Mouse (Mus musculus) 416B (cell line): ENCODE results near the gene Treml4.

ENCODE experiments used
- DNase-seq: peaks from one replicate; pipeline ENCODE4 v3.0.0; 2011; ENCODE audit warnings: low read depth

Gene Treml4

GRCm38 (mm10) chr17:48263741-48264362 is at the start of gene Treml4:
Gene Treml4 (plus strand): TSS chr17:48264295.
- DNase-seq: no peak

DNA sequence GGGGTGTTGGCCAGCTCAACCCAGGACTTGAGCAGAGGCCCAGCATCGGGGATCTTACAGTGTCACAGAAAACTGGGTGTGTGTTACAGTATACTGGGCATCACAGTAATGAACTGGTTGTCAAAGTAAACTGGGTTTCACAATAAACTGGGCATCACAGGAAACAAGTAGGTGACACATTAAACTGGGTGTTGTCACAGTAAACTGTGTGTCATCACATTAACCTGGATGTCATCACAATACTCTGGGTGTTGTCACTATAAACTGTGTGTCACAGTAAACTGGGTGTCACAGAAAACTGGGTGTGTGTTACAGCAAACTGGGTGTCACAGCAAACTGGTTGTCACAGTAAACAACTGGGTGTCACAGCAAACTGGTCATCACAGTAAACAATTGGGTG is 48.7 kb upstream of the Treml4 start:
- DNase-seq: no peak

- peak; percentile 88 for DNase-seq
Observed at GRCm38 (mm10) chr17:48230680-48231079, 33.4 kb upstream of the Treml4 start.

DNA sequence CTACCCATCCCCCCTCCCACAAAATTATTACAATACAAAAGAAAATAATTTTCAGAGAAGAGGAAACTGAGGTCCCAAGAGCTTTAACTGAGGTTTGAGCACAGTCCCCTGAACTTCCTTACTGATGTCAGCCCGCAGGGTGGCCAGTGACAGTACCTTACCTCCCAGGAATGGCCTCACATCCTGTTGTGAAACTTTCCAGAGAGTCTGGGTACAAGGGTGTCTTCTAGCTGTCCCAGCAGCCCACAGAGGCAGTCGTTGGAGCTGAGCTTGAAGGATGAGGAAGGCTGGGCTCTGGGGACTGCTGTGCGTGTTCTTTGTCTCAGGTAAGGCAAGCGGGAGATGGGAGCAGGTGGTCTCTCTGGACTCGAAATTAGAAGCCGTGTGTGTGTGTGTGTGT is 31.6 kb upstream of the Treml4 start, which contains the start of gene Trem1:
Trem1 (plus strand) TSS at position 251 of the 400 bp plus-strand sequence.
- peak; percentile 87 for DNase-seq

GRCm38 (mm10) chr17:48233789-48234188 is 30.3 kb upstream of the Treml4 start:
- peak; percentile 17 for DNase-seq

GRCm38 (mm10) chr17:48234550-48234949 is 29.5 kb upstream of the Treml4 start:
- DNase-seq: peak; percentile 52

GRCm38 (mm10) chr17:48235773-48236370 is 28.2 kb upstream of the Treml4 start:
- DNase-seq: no peak

GRCm38 (mm10) chr17:48237621-48238020 is 26.5 kb upstream of the Treml4 start:
- DNase-seq: no peak

DNA sequence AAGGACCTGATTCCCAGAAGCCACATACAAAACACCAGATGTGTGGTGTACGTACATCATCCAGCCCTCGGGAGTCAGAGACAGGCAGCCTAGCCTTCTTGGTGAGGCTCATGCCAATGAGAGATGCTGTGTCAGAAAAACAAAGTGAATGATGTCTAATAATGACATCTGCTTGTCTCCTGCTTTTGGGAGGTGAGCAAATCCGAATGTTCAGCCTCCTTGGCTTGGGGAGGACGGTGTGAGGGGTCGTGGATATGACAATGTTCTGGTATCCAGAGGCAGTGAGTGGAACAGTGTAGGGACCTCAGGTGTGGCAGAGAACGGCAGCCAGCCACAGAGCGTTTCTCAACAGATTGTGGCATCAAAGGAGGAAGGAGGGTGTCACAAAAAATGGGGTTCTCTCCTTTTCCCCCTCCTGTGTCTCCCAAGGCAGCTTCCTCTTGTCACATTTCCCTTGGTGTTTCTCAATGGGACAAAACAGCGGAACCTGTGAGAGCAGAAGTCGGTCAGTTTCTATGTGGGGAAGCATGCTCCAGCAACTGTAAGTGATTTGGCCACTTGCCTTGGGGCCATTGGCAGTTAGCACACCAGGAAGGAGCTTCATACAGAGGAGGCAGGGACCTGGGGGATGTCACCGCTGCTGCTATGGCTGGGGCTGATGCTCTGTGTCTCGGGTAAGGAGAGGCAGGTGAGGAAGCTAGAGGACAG is 16.7 kb upstream of the Treml4 start, which contains the start of gene Trem3:
Trem3 (plus strand) TSS at position 557 of the 708 bp plus-strand sequence.
- DNase-seq: peak; percentile 78

DNA sequence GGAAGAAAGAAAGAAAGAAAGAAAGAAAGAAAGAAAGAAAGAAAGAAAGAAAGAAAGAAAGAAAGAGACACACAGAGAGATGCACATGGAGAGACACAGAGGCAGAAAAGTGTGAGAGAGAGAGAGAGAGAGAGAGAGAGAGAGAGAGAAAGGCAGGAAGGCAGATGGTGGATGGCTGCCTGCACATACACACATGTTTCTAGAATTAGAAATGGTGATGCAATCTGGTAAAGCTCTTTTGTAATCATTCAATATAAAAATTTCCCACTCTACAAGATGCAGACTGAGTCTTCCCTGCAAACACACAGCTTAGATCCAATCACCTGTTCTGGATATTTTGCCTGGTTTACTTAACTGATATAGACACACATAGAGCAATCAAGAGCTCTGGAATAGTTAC is 15.1 kb upstream of the Treml4 start:
- DNase-seq: peak; percentile 33

DNA sequence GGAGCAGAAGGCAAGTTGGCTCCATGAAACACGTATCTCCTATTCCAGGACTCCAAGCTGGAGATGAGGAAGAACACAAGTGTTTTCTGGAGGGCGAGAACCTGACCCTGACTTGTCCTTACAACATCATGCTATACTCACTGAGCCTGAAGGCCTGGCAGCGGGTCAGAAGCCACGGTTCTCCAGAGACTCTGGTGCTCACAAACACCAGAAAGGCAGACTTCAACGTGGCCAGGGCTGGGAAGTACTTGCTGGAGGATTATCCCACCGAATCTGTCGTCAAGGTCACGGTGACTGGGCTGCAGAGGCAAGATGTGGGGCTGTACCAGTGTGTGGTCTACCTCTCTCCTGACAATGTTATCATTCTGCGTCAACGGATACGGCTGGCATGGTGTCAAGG is 14.6 kb upstream of the Treml4 start:
- DNase-seq: no peak

GRCm38 (mm10) chr17:48250631-48251030 is 13.5 kb upstream of the Treml4 start:
- DNase-seq: no peak

DNA sequence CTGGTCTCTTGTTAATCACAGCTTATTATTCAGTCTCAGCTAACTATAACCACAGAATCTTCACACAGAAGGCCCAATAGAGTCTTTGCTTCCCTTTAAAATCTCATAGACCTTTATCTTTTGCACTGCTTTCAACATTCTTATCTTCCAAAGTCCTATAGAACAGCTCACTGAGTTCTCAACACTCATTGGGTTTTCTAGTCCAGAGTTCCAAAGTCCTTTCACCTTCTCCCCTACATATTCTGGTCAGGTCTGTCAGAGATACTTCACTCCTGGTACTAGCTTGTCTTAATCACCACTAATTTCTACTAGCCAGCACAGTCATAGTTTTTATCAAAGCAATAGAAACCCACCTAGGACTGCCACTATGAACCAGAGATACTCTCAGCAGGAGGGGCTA is 7.5 kb upstream of the Treml4 start:
- DNase-seq: no peak

GRCm38 (mm10) chr17:48261868-48262267 is 2.2 kb upstream of the Treml4 start:
- no peak for DNase-seq

GRCm38 (mm10) chr17:48264662-48265061 is 567 bp downstream of the Treml4 start:
- DNase-seq: no peak

GRCm38 (mm10) chr17:48266138-48266537 is 2.0 kb downstream of the Treml4 start:
- DNase-seq: no peak

DNA sequence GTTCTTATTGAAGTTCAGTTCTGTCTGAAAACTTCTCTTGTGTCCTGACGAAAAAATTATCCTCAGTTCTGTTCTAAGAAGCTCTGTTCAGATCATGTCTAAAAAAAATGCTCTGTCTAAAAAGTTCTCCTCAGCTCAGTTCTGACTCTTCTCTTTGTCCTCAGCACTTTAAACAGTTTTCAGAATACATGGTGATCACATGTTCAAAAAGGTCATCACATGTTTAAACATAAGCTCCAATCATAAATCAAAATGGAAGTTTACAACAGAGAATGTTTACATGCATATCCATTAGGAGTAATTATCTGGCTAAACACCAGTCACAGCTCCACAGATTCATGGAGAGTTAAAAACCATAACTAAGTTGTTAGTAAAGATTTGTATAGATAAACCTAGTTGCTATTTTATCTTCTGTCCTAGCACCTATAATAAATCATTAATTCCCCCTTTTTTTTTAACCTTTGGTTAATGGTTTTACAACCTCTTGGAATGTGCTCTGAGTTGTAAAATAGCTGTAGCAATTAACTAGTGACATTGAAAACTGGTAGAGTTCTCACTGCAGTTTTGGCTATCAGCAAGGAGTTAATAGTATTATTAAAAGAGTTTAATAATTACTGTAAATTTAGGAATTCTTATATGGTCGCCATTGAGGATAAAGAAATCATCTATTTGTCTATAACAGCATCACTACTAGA is 2.7 kb downstream of the Treml4 start:
- no peak for DNase-seq

DNA sequence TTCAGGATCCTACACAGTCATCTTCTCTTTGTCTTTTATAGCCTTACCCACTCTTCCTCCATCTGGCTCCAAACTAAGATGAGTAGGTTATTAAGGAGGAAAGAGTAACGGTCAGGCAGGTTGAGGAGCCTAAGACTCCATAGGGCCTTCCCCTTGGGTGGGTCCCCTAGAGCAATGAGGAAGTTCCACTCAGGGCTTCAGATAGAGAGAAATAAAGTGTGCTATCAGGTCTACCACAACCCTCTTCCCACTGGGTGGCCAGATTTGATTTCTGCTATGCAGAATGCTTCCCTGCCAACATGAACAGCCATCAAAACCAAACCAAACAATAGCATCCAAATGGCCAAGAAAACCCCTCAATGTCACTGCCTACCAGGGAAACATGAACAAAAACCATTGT is 3.5 kb downstream of the Treml4 start:
- no peak for DNase-seq

DNA sequence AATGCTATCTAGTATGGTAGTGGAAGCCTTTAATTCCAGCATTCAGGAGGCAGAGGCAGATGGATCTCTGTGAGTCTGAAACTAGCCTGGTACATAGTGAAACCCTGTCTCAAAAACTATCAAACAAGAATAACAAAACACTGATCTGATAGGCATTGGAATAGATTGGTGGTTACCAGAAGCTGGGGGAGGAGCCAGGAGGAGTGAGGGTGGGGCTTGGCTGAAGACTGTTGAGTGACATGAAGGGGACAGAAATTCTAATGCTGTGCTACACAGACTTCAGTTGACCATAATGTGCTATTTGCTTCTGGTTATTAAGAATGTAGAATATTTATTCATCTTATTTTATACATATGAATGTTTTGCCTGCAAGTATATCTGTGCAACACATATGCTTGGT is 4.2 kb downstream of the Treml4 start:
- no peak for DNase-seq

DNA sequence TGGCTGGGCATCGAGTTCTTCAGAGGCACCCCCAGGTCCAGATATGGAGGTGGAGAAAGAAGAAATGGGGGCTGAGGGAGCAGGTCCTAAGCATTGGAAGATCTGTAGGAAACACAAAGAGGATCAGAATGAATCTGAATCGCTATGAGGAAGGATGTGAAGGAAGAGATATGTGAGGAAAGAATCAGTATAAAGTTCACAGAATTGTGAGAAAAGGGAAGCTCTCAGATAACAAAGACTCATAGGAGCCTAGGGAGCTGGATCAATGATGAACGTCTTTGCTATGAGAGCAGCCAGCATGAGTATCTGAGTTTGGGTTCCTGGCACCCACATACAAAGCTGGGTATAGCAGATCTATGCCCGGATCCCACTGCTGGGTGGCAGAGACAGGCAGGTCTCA is 5.7 kb downstream of the Treml4 start:
- no peak for DNase-seq

DNA sequence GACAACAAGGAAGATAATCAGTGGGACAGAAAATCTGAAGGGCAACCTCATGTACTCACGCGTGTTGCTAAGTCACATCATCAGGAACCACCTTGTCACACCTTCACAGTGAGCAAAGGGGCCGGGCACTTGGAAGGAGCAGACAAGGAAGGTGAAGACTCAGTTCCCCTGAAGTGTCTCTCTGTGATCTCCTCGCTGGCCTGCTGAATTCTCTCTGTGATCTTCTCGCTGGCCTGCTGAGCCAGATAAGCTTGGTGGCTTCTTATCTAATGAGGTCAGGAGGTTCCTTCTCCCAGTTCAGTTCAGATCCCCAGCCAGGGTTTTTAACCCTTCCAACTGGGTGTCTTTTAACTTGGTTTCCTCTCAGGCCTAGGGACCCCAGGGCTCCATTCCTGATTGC is 8.1 kb downstream of the Treml4 start:
- peak; percentile 84 for DNase-seq

DNA sequence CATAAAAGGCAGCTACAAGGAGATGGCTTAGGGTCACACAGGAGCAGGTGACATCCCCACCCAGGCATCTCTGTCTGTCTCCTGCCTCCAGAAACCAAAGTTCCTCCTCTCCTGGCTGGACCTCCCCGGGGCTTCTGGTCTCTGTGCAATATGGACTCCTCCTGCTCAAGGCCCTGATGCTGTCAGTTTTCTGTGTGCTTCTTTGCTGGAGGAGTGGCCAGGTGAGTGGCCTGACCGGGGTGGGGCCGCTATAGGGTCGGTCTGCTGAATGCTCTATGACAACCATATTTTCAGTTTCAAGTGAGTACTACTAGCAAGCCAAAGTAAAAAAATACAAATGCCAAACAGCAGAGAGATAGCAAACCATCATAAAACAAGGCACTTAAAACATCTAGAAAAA is 8.5 kb downstream of the Treml4 start:
- DNase-seq: no peak

GRCm38 (mm10) chr17:48274098-48274497 is 10.0 kb downstream of the Treml4 start:
- no peak for DNase-seq
